Mouse (Mus musculus): ENCODE data around the gene Dysf. TPM values are rescaled to one million over a fixed set of nuclear protein-coding genes. Genes with fewer than 3 reads are reported as not detected.

Gene Dysf
- total and polyA plus RNA-seq, 3 experiments: 0.05 to 0.39 (median 0.38) TPM

DNA sequence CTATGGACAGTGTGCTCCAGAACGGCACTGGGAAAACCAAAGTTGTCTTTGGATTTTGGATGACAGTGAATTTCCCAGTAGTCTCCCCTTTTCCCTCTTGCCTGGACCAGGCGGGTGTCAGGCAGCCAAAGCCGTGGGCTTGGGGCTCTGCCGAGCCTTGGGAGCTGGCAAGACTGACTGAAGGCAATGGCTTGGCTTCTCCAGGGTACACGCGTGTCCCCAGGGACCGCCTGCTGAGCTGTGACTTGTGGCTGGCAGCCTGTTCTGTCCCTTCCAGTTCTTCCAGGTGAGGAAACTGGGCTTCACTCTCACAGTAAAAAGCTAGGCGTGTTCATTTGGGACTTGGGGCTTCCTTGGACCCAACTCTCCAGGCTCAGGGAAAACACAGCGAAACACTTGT lies 86.1 kb downstream of the Dysf start:
- no peaks in the 10 kb centered on the region for H3K9me3 ChIP-seq (replicated peaks; ENCODE audit: low read length)
- H3K27me3 ChIP-seq (replicated peaks): peaks cover 34% of the 10 kb centered on the region
- H3K4me2 ChIP-seq (ENCODE audit: insufficient read depth, low read depth, poor library complexity, severe bottlenecking): no peak overlapping the region
- H3K4me3 ChIP-seq (replicated peaks in 1 of 3; ENCODE audit: low read depth in 2 of 3, low read length in 2 of 3, poor library complexity in 1 of 3): no peak overlapping the region
- no peak overlapping the region for H3K27ac ChIP-seq (ENCODE audit: insufficient read depth, low read depth)
- no peaks in the 10 kb centered on the region for H3K36me3 ChIP-seq (replicated peaks in 1 of 2; ENCODE audit: control insufficient read depth in 1 of 2, insufficient read depth in 1 of 2, low read length in 1 of 2)
- H3K4me1 ChIP-seq (ENCODE audit: control insufficient read depth in 1 of 2, insufficient read depth in 2 of 2): no peaks in the 10 kb centered on the region
- no peak for TF ChIP-seq MEF2A (IDR thresholded peaks at IDR 0.05; ENCODE audit: borderline replicate concordance, low read depth, low read length)
- TF ChIP-seq ETS1 (conservative IDR thresholded peaks at IDR 0.05; ENCODE audit: low read depth, low read length): no peak
- TF ChIP-seq TCF12 (IDR thresholded peaks at IDR 0.05; ENCODE audit: low read depth, low read length): no peak
- no peak for TF ChIP-seq JUND (conservative IDR thresholded peaks at IDR 0.05; ENCODE audit: low read depth, low read length)
- no peak for TF ChIP-seq MAX (IDR thresholded peaks at IDR 0.05; ENCODE audit: low read length)
- TF ChIP-seq E2F4 (IDR thresholded peaks at IDR 0.05; ENCODE audit: insufficient replicate concordance, low read depth, low read length): no peak
- no peak for TF ChIP-seq ZMIZ1 (IDR thresholded peaks at IDR 0.05; ENCODE audit: low read depth, low read length)
- TF ChIP-seq POLR2AphosphoS2 (IDR thresholded peaks at IDR 0.05; ENCODE audit: low read depth, low read length): no peak
- no peak for TF ChIP-seq POLR2A (IDR thresholded peaks at IDR 0.05; ENCODE audit: low read depth, low read length)
- no peak for TF ChIP-seq RAD21 (IDR thresholded peaks at IDR 0.05; ENCODE audit: low read depth, low read length)
- TF ChIP-seq EP300 (IDR thresholded peaks at IDR 0.05; ENCODE audit: low read length): no peak
- TF ChIP-seq MAFK (IDR thresholded peaks at IDR 0.05; ENCODE audit: insufficient replicate concordance, low read length): no peak
- TF ChIP-seq PAX5 (IDR thresholded peaks at IDR 0.05; ENCODE audit: low read length): no peak
- no peak for TF ChIP-seq TBP (conservative IDR thresholded peaks at IDR 0.05; ENCODE audit: low read depth, low read length)
- DNase-seq (ENCODE audit: extremely low read depth): no peak
- H3K79me2 ChIP-seq (replicated peaks; ENCODE audit: control insufficient read depth, extremely low read depth, insufficient read depth, poor library complexity, severe bottlenecking): no peaks in the 10 kb centered on the region
- dilution Hi-C loops (cut with MboI; ENCODE audit: extremely low pct_ligation_motif_present, extremely low pct_unique_long_range_greater_than_20kb, low sequenced_read_pairs): no loop called here
- no peak overlapping the region for H3K9ac ChIP-seq (ENCODE audit: insufficient read depth, low read depth)
- in situ Hi-C loops (cut with MboI; ENCODE audit: low pct_ligation_motif_present, low pct_unique_long_range_greater_than_20kb, low sequenced_read_pairs): loop anchor here (10.0 kb wide), 1 partner anchor 490 kb away; no protein-coding TSS in a partner anchor

GRCm38 (mm10) chr6:84094998-84095397 lies 86.6 kb downstream of the Dysf start:
- no peaks in the 10 kb centered on the region for H3K79me2 ChIP-seq (replicated peaks; ENCODE audit: control insufficient read depth, extremely low read depth, insufficient read depth, poor library complexity, severe bottlenecking)
- no peak overlapping the region for H3K27ac ChIP-seq (ENCODE audit: insufficient read depth, low read depth)
- dilution Hi-C loops (cut with MboI; ENCODE audit: extremely low pct_ligation_motif_present, extremely low pct_unique_long_range_greater_than_20kb, low sequenced_read_pairs) (no loop called here), in situ Hi-C loops (cut with MboI; ENCODE audit: low pct_ligation_motif_present, low pct_unique_long_range_greater_than_20kb, low sequenced_read_pairs) (loop anchor here (10.0 kb wide), 1 partner anchor 490 kb away; no protein-coding TSS in a partner anchor)
- no peak overlapping the region for H3K4me3 ChIP-seq (replicated peaks in 1 of 3; ENCODE audit: low read depth in 2 of 3, low read length in 2 of 3, poor library complexity in 1 of 3)
- TF ChIP-seq CTCF (conservative IDR thresholded peaks at IDR 0.05 in 1 of 2, IDR thresholded peaks at IDR 0.05 in 1 of 2; ENCODE audit: low read depth in 2 of 2, low read length in 2 of 2) (peak; percentile 76 to 96), CHD2 (IDR thresholded peaks at IDR 0.05; ENCODE audit: low read length) (no peak), USF2 (conservative IDR thresholded peaks at IDR 0.05; ENCODE audit: low read depth, low read length) (no peak), NELFE (IDR thresholded peaks at IDR 0.05; ENCODE audit: low read depth, low read length) (0 out of 2 replicates have a peak, but pooled peaks have one; percentile 20), SMC3 (IDR thresholded peaks at IDR 0.05; ENCODE audit: low read depth, low read length) (peak; percentile 42), RAD21 (IDR thresholded peaks at IDR 0.05; ENCODE audit: low read depth, low read length) (peak; percentile 5), POLR2A (IDR thresholded peaks at IDR 0.05; ENCODE audit: low read depth, low read length) (no peak)
- no peaks in the 10 kb centered on the region for H3K4me1 ChIP-seq (ENCODE audit: control insufficient read depth in 1 of 2, insufficient read depth in 2 of 2)
- H3K9me3 ChIP-seq (replicated peaks; ENCODE audit: low read length): no peaks in the 10 kb centered on the region
- H3K9ac ChIP-seq (ENCODE audit: insufficient read depth, low read depth): no peak overlapping the region
- peak; percentile 66 for DNase-seq (ENCODE audit: extremely low read depth)
- H3K36me3 ChIP-seq (replicated peaks in 1 of 2; ENCODE audit: control insufficient read depth in 1 of 2, insufficient read depth in 1 of 2, low read length in 1 of 2): no peaks in the 10 kb centered on the region
- peaks cover 39% of the 10 kb centered on the region for H3K27me3 ChIP-seq (replicated peaks)
- no peak overlapping the region for H3K4me2 ChIP-seq (ENCODE audit: insufficient read depth, low read depth, poor library complexity, severe bottlenecking)
